Mouse (Mus musculus): ENCODE results near the gene Stip1.

GRCm38 (mm10) chr19:6994489-6994888 lies 45.3 kb downstream of the Stip1 start:
- TF ChIP-seq CTCF (IDR thresholded peaks at IDR 0.05) = no peak
- no peak for TF ChIP-seq EP300 (IDR thresholded peaks at IDR 0.05)
